Mouse (Mus musculus) liver, embryonic 13.5 days (tissue): ENCODE results near the gene Dlg2. TPM values are rescaled to one million over a fixed set of nuclear protein-coding genes. Genes with fewer than 3 reads are reported as not detected.

Experiments used
- ATAC-seq: fragments of 200-750 bp; cut with Nextera tagmentation; 2 replicates; pipeline ENCODE4 v1.8.0; 2017; ENCODE audit warnings: low read depth, mild to moderate bottlenecking, moderate number of reproducible peaks, moderate library complexity
- DNase-seq: peaks from one replicate; pipeline ENCODE4 v3.0.0; 2022
- H3K27ac ChIP-seq: fragments of 300-500 bp; sonication (generic); 2 replicates; pipeline ENCODE4 v1.5.1; 2015; ENCODE audit warnings: moderate library complexity, mild to moderate bottlenecking, inconsistent platforms
- H3K27me3 ChIP-seq: fragments of 300-500 bp; sonication (generic); 2 replicates; pipeline ENCODE4 v1.6.1; 2015; ENCODE audit warnings: mild to moderate bottlenecking, inconsistent platforms
- H3K36me3 ChIP-seq: fragments of 300-500 bp; sonication (generic); 2 replicates; pipeline ENCODE4 v1.6.1; 2015; ENCODE audit warnings: mild to moderate bottlenecking, inconsistent platforms
- H3K4me1 ChIP-seq: fragments of 300-500 bp; sonication (generic); replicated peaks from 2 replicates; pipeline ENCODE4 v1.6.1; 2015; ENCODE audit warnings: inconsistent platforms
- H3K4me2 ChIP-seq: fragments of 300-500 bp; sonication (generic); 2 replicates; pipeline ENCODE4 v1.6.1; 2015; ENCODE audit warnings: inconsistent platforms, mild to moderate bottlenecking, moderate library complexity
- H3K4me3 ChIP-seq: fragments of 300-500 bp; sonication (generic); replicated peaks from 2 replicates; pipeline ENCODE4 v1.5.1; 2015; ENCODE audit warnings: mild to moderate bottlenecking, inconsistent platforms
- H3K9ac ChIP-seq: fragments of 300-500 bp; sonication (generic); 2 replicates; pipeline ENCODE4 v1.6.1; 2015; ENCODE audit warnings: mild to moderate bottlenecking, inconsistent platforms
- H3K9me3 ChIP-seq: fragments of 300-500 bp; sonication (generic); replicated peaks from 2 replicates; pipeline ENCODE4 v1.6.1; 2016; ENCODE audit warnings: inconsistent platforms
- WGBS: fragments of 180-500 bp; shearing (Covaris S2); methylation state at CpG from one replicate; pipeline ENCODE4 v1.1.7; 2015; ENCODE audit not compliant: insufficient replicate concordance; 5-methylcytosine and 5-hydroxymethylcytosine counted together
- polyA plus RNA-seq: library from polyadenylated mRNA; unstranded; fragments of >200 nt; fragmentation: Nextera tagmentation; extraction: Ambion mirVana; gene quantifications from 2 replicates; pipeline ENCODE4 v1.2.1, GENCODE M21; 2015

Gene Dlg2
- polyA plus RNA-seq, 1 experiment from 2014 or later: 0.52 TPM

GRCm38 (mm10) chr7:91434739-91435138 is 958.3 kb downstream of the Dlg2 start:
- ATAC-seq (no peak), DNase-seq (no peak)
- no peaks in the 10 kb centered on the region for H3K9me3 ChIP-seq
- no peak overlapping the region for H3K4me3 ChIP-seq
- H3K36me3 ChIP-seq: no peaks in the 10 kb centered on the region
- H3K4me1 ChIP-seq: no peaks in the 10 kb centered on the region
- no peak overlapping the region for H3K27ac ChIP-seq
- WGBS: 71% methylated on average over 5 of the region's 5 CpGs
- H3K9ac ChIP-seq: no peak overlapping the region
- H3K27me3 ChIP-seq: no peaks in the 10 kb centered on the region
- no peak overlapping the region for H3K4me2 ChIP-seq

GRCm38 (mm10) chr7:91440326-91440725 is 963.9 kb downstream of the Dlg2 start:
- H3K36me3 ChIP-seq: no peaks in the 10 kb centered on the region
- ATAC-seq: no peak
- no peak for DNase-seq
- no peaks in the 10 kb centered on the region for H3K9me3 ChIP-seq
- H3K9ac ChIP-seq: no peak overlapping the region
- H3K27me3 ChIP-seq: no peaks in the 10 kb centered on the region
- 55% methylated on average over 6 of the region's 6 CpGs for WGBS
- H3K4me2 ChIP-seq: no peak overlapping the region
- no peaks in the 10 kb centered on the region for H3K4me1 ChIP-seq
- H3K4me3 ChIP-seq: no peak overlapping the region
- H3K27ac ChIP-seq: no peak overlapping the region

- no peak overlapping the region for H3K4me2 ChIP-seq
- WGBS: 51% methylated on average over 11 of the region's 11 CpGs
These were observed 966.2 kb downstream of the Dlg2 start for GRCm38 (mm10) chr7:91442447-91443376.

GRCm38 (mm10) chr7:91443377-91443714 is 966.9 kb downstream of the Dlg2 start:
- Histone ChIP-seq H3K27me3 (no peaks in the 10 kb centered on the region), H3K4me3 (no peak overlapping the region), H3K4me2 (no peak overlapping the region), H3K27ac (no peak overlapping the region), H3K36me3 (no peaks in the 10 kb centered on the region), H3K4me1 (no peaks in the 10 kb centered on the region), H3K9me3 (no peaks in the 10 kb centered on the region), H3K9ac (no peak overlapping the region)
- DNase-seq (no peak), ATAC-seq (no peak)
- WGBS: 58% methylated on average over 5 of the region's 5 CpGs

More at GRCm38 (mm10) chr7:91442447-91443376, 966.2 kb downstream of the Dlg2 start:
- Histone ChIP-seq H3K27ac (no peak overlapping the region), H3K4me3 (no peak overlapping the region), H3K9ac (no peak overlapping the region), H3K4me1 (no peaks in the 10 kb centered on the region), H3K27me3 (no peaks in the 10 kb centered on the region), H3K9me3 (no peaks in the 10 kb centered on the region), H3K36me3 (no peaks in the 10 kb centered on the region)
- no peak for DNase-seq
- ATAC-seq: no peak

GRCm38 (mm10) chr7:91443913-91444312 is 967.4 kb downstream of the Dlg2 start:
- ATAC-seq: no peak
- 45% methylated on average over 3 of the region's 3 CpGs for WGBS

GRCm38 (mm10) chr7:91444728-91445127 is 968.3 kb downstream of the Dlg2 start:
- Histone ChIP-seq H3K9ac (no peak overlapping the region), H3K27me3 (no peaks in the 10 kb centered on the region), H3K9me3 (no peaks in the 10 kb centered on the region), H3K4me3 (no peak overlapping the region), H3K4me2 (no peak overlapping the region), H3K4me1 (no peaks in the 10 kb centered on the region), H3K27ac (no peak overlapping the region), H3K36me3 (no peaks in the 10 kb centered on the region)
- WGBS: 72% methylated on average over 3 of the region's 3 CpGs
- DNase-seq: no peak
- ATAC-seq: no peak

More at GRCm38 (mm10) chr7:91443913-91444312, 967.4 kb downstream of the Dlg2 start:
- no peak overlapping the region for H3K4me3 ChIP-seq
- no peak overlapping the region for H3K4me2 ChIP-seq
- no peaks in the 10 kb centered on the region for H3K4me1 ChIP-seq
- no peak overlapping the region for H3K27ac ChIP-seq
- H3K27me3 ChIP-seq: no peaks in the 10 kb centered on the region
- DNase-seq: no peak
- no peaks in the 10 kb centered on the region for H3K9me3 ChIP-seq
- H3K36me3 ChIP-seq: no peaks in the 10 kb centered on the region
- no peak overlapping the region for H3K9ac ChIP-seq

GRCm38 (mm10) chr7:91456796-91457195 is 980.3 kb downstream of the Dlg2 start:
- Histone ChIP-seq H3K4me1 (no peaks in the 10 kb centered on the region), H3K9ac (no peak overlapping the region), H3K4me2 (no peak overlapping the region), H3K4me3 (no peak overlapping the region), H3K27me3 (no peaks in the 10 kb centered on the region), H3K27ac (no peak overlapping the region), H3K36me3 (no peaks in the 10 kb centered on the region), H3K9me3 (no peaks in the 10 kb centered on the region)
- 5% methylated on average over 1 of the region's 1 CpGs for WGBS
- DNase-seq: no peak
- ATAC-seq: no peak

GRCm38 (mm10) chr7:91457207-91457606 is 980.7 kb downstream of the Dlg2 start:
- no peaks in the 10 kb centered on the region for H3K9me3 ChIP-seq
- ATAC-seq: no peak
- DNase-seq: peak; percentile 2
- no peaks in the 10 kb centered on the region for H3K36me3 ChIP-seq
- H3K4me3 ChIP-seq: no peak overlapping the region
- 0% methylated on average over 1 of the region's 1 CpGs for WGBS
- H3K27ac ChIP-seq: no peak overlapping the region
- no peaks in the 10 kb centered on the region for H3K4me1 ChIP-seq
- H3K4me2 ChIP-seq: no peak overlapping the region
- no peak overlapping the region for H3K9ac ChIP-seq
- no peaks in the 10 kb centered on the region for H3K27me3 ChIP-seq

GRCm38 (mm10) chr7:91461352-91461751 is 984.9 kb downstream of the Dlg2 start:
- ATAC-seq: no peak
- no peak overlapping the region for H3K4me2 ChIP-seq

GRCm38 (mm10) chr7:91463256-91463655 is 986.8 kb downstream of the Dlg2 start:
- H3K9ac ChIP-seq: no peak overlapping the region
- no peaks in the 10 kb centered on the region for H3K9me3 ChIP-seq
- no peak overlapping the region for H3K4me3 ChIP-seq
- H3K27me3 ChIP-seq: no peaks in the 10 kb centered on the region
- H3K4me1 ChIP-seq: no peaks in the 10 kb centered on the region
- ATAC-seq: no peak
- H3K27ac ChIP-seq: no peak overlapping the region
- no peak overlapping the region for H3K4me2 ChIP-seq
- DNase-seq: no peak
- WGBS: 53% methylated on average over 7 of the region's 7 CpGs
- no peaks in the 10 kb centered on the region for H3K36me3 ChIP-seq

More at GRCm38 (mm10) chr7:91461352-91461751, 984.9 kb downstream of the Dlg2 start:
- DNase-seq: no peak
- H3K36me3 ChIP-seq: no peaks in the 10 kb centered on the region
- WGBS: 79% methylated on average over 3 of the region's 3 CpGs
- H3K27me3 ChIP-seq: no peaks in the 10 kb centered on the region
- no peak overlapping the region for H3K9ac ChIP-seq
- no peaks in the 10 kb centered on the region for H3K9me3 ChIP-seq
- no peaks in the 10 kb centered on the region for H3K4me1 ChIP-seq
- H3K4me3 ChIP-seq: no peak overlapping the region
- H3K27ac ChIP-seq: no peak overlapping the region

GRCm38 (mm10) chr7:91467061-91467460 is 990.6 kb downstream of the Dlg2 start:
- DNase-seq: no peak
- Histone ChIP-seq H3K9ac (no peak overlapping the region), H3K4me3 (no peak overlapping the region), H3K4me1 (no peaks in the 10 kb centered on the region), H3K36me3 (no peaks in the 10 kb centered on the region), H3K27me3 (no peaks in the 10 kb centered on the region), H3K27ac (no peak overlapping the region), H3K4me2 (no peak overlapping the region), H3K9me3 (no peaks in the 10 kb centered on the region)
- 38% methylated on average over 3 of the region's 3 CpGs for WGBS
- no peak for ATAC-seq

- ATAC-seq: no peak
- Histone ChIP-seq H3K36me3 (no peaks in the 10 kb centered on the region), H3K27me3 (no peaks in the 10 kb centered on the region), H3K4me3 (no peak overlapping the region), H3K4me2 (no peak overlapping the region), H3K9me3 (no peaks in the 10 kb centered on the region), H3K27ac (no peak overlapping the region), H3K9ac (no peak overlapping the region), H3K4me1 (no peaks in the 10 kb centered on the region)
- DNase-seq: no peak
- WGBS: 46% methylated on average over 3 of the region's 3 CpGs
These were observed 1002.7 kb downstream of the Dlg2 start for GRCm38 (mm10) chr7:91479145-91479544.
